Mouse (Mus musculus): ENCODE results near the gene Wwtr1.

The Wwtr1 gene

GRCm38 (mm10) chr3:57558761-57559160, 16.9 kb downstream of the Wwtr1 start:
- no peak for DNase-seq (ENCODE audit: low spot score)

GRCm38 (mm10) chr3:57557408-57557807, 18.3 kb downstream of the Wwtr1 start:
- no peak for DNase-seq (ENCODE audit: low spot score)

- DNase-seq (ENCODE audit: low spot score) = peak; percentile 60
Observed at GRCm38 (mm10) chr3:57555560-57555959, 20.1 kb downstream of the Wwtr1 start.

- no peak for DNase-seq (ENCODE audit: low spot score)
Observed at GRCm38 (mm10) chr3:57554890-57555239, 20.8 kb downstream of the Wwtr1 start.

GRCm38 (mm10) chr3:57554124-57554889, 21.4 kb downstream of the Wwtr1 start:
- no peak for DNase-seq (ENCODE audit: low spot score)

- no peak for DNase-seq (ENCODE audit: low spot score)
Observed at GRCm38 (mm10) chr3:57553108-57553507, 22.6 kb downstream of the Wwtr1 start.

GRCm38 (mm10) chr3:57551210-57551609, 24.5 kb downstream of the Wwtr1 start:
- no peak for DNase-seq (ENCODE audit: low spot score)

GRCm38 (mm10) chr3:57550468-57551185, 25.1 kb downstream of the Wwtr1 start:
- DNase-seq (ENCODE audit: low spot score) = no peak

- no peak for DNase-seq (ENCODE audit: low spot score)
Observed at GRCm38 (mm10) chr3:57544154-57544553, 31.6 kb downstream of the Wwtr1 start.

- no peak for DNase-seq (ENCODE audit: low spot score)
Observed at GRCm38 (mm10) chr3:57542848-57543380, 32.8 kb downstream of the Wwtr1 start.

GRCm38 (mm10) chr3:57541205-57541604, 34.5 kb downstream of the Wwtr1 start:
- no peak for DNase-seq (ENCODE audit: low spot score)

GRCm38 (mm10) chr3:57540474-57540873, 35.2 kb downstream of the Wwtr1 start:
- DNase-seq (ENCODE audit: low spot score) = no peak

- DNase-seq (ENCODE audit: low spot score) = no peak
Observed at GRCm38 (mm10) chr3:57535483-57536185, 40.1 kb downstream of the Wwtr1 start.

GRCm38 (mm10) chr3:57534450-57534849, 41.3 kb downstream of the Wwtr1 start:
- DNase-seq (ENCODE audit: low spot score) = no peak

- no peak for DNase-seq (ENCODE audit: low spot score)
Observed at GRCm38 (mm10) chr3:57533876-57534275, 41.8 kb downstream of the Wwtr1 start.

- no peak for DNase-seq (ENCODE audit: low spot score)
Observed at GRCm38 (mm10) chr3:57532991-57533725, 42.6 kb downstream of the Wwtr1 start.

GRCm38 (mm10) chr3:57530836-57531235, 44.9 kb downstream of the Wwtr1 start:
- no peak for DNase-seq (ENCODE audit: low spot score)

- DNase-seq (ENCODE audit: low spot score) = no peak
Observed at GRCm38 (mm10) chr3:57530221-57530620, 45.5 kb downstream of the Wwtr1 start.

GRCm38 (mm10) chr3:57527154-57527553, 48.6 kb downstream of the Wwtr1 start:
- no peak for DNase-seq (ENCODE audit: low spot score)

GRCm38 (mm10) chr3:57523093-57523492, 52.6 kb downstream of the Wwtr1 start:
- no peak for DNase-seq (ENCODE audit: low spot score)

- DNase-seq (ENCODE audit: low spot score) = no peak
Observed at GRCm38 (mm10) chr3:57521876-57522275, 53.8 kb downstream of the Wwtr1 start.

GRCm38 (mm10) chr3:57519995-57520394, 55.7 kb downstream of the Wwtr1 start:
- no peak for DNase-seq (ENCODE audit: low spot score)

Measured in urinary bladder, postnatal 14 days (tissue).